Mouse (Mus musculus): Measurements from ENCODE around the gene Ccdc169. TPM values are rescaled to one million over a fixed set of nuclear protein-coding genes. Genes with fewer than 3 reads are reported as not detected.
"Not testable (repeated sequence)": the region's sequence is repeated elsewhere in the genome, so short reads cannot be mapped to it uniquely, and the experiment has no call there.

Ccdc169 gene
- total RNA-seq, 2 experiments from 2014 or later: 0.17 to 0.34 TPM

DNA sequence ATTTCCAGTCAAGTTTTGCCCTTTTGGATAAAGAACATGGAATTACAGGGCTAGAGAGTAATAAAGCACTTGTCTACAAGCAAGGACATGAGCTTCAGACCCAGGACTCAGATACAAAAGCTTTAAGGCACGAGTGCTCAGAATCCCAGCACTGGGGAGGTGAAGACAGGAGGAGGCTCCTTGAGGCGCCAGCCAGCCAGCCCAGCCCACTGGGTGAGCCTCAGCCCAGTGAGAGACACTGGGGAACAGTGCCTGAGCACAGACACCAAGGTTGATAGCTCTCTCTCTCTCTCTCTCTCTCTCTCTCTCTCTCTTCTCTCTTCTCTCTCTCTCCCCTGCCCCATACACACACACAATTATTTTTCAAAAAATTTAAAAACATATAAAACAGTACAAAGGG is 56.2 kb downstream of the Ccdc169 start:
- no peak for DNase-seq (ENCODE audit: low spot score in 2 of 2)

DNA sequence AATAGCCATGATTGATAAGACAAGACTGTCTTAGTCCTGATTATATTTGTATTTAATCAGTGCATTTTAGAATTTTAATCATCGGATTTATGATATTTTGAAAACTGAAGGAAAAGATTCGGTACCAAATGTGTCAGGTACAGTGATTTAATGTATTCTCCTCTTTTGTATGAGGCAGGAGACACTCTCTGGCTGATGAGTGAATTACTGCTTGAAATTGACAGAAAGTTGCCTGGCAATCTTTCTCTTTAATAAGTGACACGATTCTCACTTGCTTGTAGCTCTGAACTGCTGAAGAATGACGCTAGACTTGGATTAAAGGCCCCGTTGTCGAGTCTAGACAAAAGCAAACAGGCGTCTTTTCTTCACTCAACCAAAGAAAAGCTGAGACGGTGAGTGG is 57.7 kb downstream of the Ccdc169 start:
- no peak for DNase-seq (ENCODE audit: low spot score in 2 of 2)

DNA sequence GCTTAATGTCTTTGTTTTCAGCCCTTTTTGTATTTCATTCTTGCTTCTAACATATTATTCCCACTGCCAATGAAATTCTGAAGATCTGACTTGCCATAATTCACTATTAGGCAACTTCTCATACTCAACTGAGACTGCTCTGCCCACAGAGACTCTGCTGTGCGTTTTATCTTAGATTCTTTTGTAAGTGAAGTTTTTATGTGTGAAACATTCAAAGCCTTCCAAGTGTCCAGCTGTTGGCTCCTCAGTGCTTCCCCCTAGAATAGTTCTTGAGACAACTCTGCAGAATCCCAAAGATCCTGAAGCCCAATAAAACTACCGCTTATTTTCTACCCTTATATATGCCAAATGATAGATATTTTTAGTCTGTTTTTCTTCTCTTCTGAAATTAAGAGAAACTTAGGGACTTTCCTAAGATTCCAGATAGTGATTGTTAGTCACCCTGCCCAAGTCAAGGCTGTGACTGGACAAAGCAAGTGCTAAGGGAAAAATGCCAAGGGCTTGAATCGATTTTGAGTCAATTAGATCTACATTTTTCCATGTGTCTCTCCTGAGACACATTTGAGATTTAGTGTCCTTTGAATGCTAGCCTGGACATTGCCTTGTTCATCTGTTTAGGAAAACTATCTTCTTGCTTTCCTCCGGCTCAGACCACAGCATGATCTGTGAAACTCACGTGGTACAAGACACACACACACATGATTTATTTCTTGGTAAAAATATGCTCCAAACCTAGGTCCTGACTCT is 58.6 kb downstream of the Ccdc169 start:
- no peak for DNase-seq (ENCODE audit: low spot score in 2 of 2)

DNA sequence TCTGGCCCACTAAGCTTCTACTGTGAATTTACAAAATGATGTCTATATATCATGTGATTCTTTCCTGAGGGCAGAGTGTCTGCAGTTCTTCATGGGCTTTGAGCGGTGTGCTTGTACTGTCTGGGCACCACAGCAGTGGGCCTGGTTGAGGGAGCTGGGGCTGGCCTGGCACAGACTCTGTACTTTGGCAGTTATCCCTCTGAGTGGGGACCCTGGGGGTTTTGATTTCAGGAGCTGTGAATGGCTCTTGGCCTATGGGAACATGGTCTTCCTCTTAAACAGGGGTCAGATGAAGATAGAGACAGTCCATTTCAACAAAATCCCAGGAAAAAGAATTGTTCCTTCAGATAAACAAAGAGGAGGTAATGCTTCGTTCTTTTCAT is 59.2 kb downstream of the Ccdc169 start:
- DNase-seq (ENCODE audit: low spot score in 2 of 2): no peak

DNA sequence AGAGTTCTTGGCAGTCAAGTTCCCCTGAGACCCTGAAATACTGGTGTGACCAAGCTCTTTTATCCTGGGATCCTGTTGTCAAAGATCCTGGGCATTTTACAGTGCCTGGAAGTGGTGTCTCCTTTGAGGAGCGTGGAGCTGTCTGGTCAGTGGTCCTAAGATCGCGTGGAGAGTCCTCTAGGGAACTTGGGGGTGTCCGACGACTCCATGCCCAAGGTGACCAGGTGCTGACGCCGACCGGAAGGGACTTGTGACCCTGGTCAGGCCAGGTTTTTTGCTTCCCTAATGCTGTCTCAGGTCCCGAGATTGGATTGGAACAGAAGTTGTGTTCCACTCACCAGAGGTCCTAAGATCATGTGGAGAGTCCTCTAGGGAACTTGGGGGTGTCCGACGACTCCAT is 66.5 kb downstream of the Ccdc169 start:
- DNase-seq (ENCODE audit: low spot score in 2 of 2): not testable (repeated sequence)

GRCm38 (mm10) chr3:55206413-55206812 is 69.3 kb downstream of the Ccdc169 start:
- DNase-seq (ENCODE audit: low spot score in 2 of 2): no peak

DNA sequence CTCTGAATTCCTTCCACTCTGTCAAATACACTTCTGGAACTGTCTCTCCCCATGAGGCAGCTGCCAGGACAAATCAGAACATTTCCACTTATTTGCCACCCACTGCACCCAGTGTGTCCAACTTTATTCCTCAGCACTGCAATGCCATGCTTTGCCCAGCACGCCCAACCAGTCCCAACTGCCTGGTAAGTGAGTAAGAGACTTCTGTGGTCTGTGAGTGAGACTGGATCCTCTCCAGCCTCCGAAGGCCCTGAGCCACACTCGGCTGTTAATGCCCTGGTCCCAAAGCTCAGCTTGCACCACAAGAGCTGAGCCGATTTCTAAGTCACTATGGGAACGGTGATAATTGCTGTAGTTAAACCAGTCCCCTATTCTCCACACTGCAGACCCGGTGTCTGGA is 70.5 kb downstream of the Ccdc169 start:
- no peak for DNase-seq (ENCODE audit: low spot score in 2 of 2)

- no peak for DNase-seq (ENCODE audit: low spot score in 2 of 2)
Measured at GRCm38 (mm10) chr3:55212254-55212653, 75.1 kb downstream of the Ccdc169 start.

GRCm38 (mm10) chr3:55213785-55214184 is 76.6 kb downstream of the Ccdc169 start:
- no peak for DNase-seq (ENCODE audit: low spot score in 2 of 2)

DNA sequence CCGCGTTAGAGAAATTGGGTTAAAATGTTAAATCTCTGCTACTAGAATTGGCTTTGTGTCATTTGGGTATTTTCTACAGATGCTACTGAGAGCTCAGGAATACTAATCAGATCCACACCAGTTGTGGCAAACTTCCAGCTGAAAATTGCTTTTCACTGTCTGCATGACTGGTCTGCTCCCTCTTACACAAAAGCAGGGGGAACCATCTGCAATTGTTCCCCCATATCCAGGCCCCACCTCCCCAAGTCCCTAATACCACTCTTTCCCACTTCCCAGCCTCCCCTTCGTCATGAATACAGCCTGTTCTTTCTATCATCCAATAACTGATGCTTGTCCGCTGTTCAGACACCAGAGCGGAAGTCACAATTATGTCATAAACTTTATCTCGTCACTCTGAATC is 77.3 kb downstream of the Ccdc169 start:
- no peak for DNase-seq (ENCODE audit: low spot score in 2 of 2)

- DNase-seq (ENCODE audit: low spot score in 2 of 2): no peak
Measured at GRCm38 (mm10) chr3:55222502-55222901, 85.4 kb downstream of the Ccdc169 start.

Small RNA genes lying within 50 kb of the gene (microRNA-seq; reads per million reads assigned to microRNA genes)
- not detected for gene Gm22029

Other genes starting within 250 kb of the Ccdc169 start
- gene Sertm1, start 221.5 kb upstream of the Ccdc169 start, total RNA-seq (2021): under 1 TPM in 1 of 2 experiments, not detected in 1; 0.20 TPM
- under 1 TPM; 0.67 to 0.79 TPM for gene Ccna1, start 81.8 kb upstream of the Ccdc169 start, total RNA-seq (2021)
- 10 to 100 TPM; 55.2 to 55.3 TPM for gene Spg20, start 25.2 kb upstream of the Ccdc169 start, total RNA-seq (2021)
- under 1 TPM in 1 of 2 experiments, not detected in 1; 0.11 TPM for gene Sohlh2, start 44.7 kb downstream of the Ccdc169 start, total RNA-seq (2021)
- gene Dclk1, start 105.0 kb downstream of the Ccdc169 start, total RNA-seq (2021): 10 to 100 TPM; 23.0 to 25.0 TPM